Mouse (Mus musculus): Measurements from ENCODE around the gene Cyb5d1.

GRCm38 (mm10) chr11:69389531-69390399, 5.7 kb downstream of the Cyb5d1 start:
- no peak for TF ChIP-seq JUND (conservative IDR thresholded peaks at IDR 0.05; ENCODE audit: low read depth, low read length)
- TF ChIP-seq TCF12 (IDR thresholded peaks at IDR 0.05; ENCODE audit: low read depth, low read length): no peak
- TF ChIP-seq MAFK (IDR thresholded peaks at IDR 0.05; ENCODE audit: insufficient replicate concordance, low read length): no peak
- TF ChIP-seq ELF1 (IDR thresholded peaks at IDR 0.05; ENCODE audit: low read depth, low read length): no peak
- TF ChIP-seq HCFC1 (IDR thresholded peaks at IDR 0.05; ENCODE audit: low read depth, low read length): no peak
- TF ChIP-seq CTCF (conservative IDR thresholded peaks at IDR 0.05 in 1 of 2, IDR thresholded peaks at IDR 0.05 in 1 of 2; ENCODE audit: low read depth in 2 of 2, low read length in 2 of 2): no peak
- TF ChIP-seq ZC3H11A (IDR thresholded peaks at IDR 0.05; ENCODE audit: low read depth, low read length): no peak
- TF ChIP-seq POLR2A (IDR thresholded peaks at IDR 0.05; ENCODE audit: low read depth, low read length): no peak
- TF ChIP-seq E2F4 (IDR thresholded peaks at IDR 0.05; ENCODE audit: insufficient replicate concordance, low read depth, low read length): no peak
- TF ChIP-seq CHD2 (IDR thresholded peaks at IDR 0.05; ENCODE audit: low read length): no peak
- no peak for TF ChIP-seq USF1 (IDR thresholded peaks at IDR 0.05; ENCODE audit: low read depth, low read length)

Measured in CH12.LX (cell line).